Mouse (Mus musculus) G1E (cell line): ENCODE measurements at regions not wholly inside any gene's neighbourhood (a gene's known extent, or its start where the extent isn't known, plus 50 kb on each side); places are given as distances from the start of the nearest gene placed in this dataset.

Source experiments
- ATAC-seq: 2 replicates; pipeline ENCODE4 v1.8.0; 2016; ENCODE audit warnings: mild to moderate bottlenecking; ENCODE audit not compliant: insufficient number of reproducible peaks, poor library complexity, low FRiP score, severe bottlenecking; ENCODE audit errors: extremely low read depth
- DNase-seq: peaks from one replicate; pipeline ENCODE4 v3.0.0; 2012; ENCODE audit warnings: low spot score
- H3K27me3 ChIP-seq: 2 replicates; pipeline ENCODE4 v1.6.1; 2012; ENCODE audit warnings: mild to moderate bottlenecking, low read length, inconsistent platforms; ENCODE audit not compliant: insufficient read depth
- H3K36me3 ChIP-seq: replicated peaks from 2 replicates; pipeline ENCODE3; 2012; ENCODE audit warnings: mild to moderate bottlenecking, inconsistent platforms
- H3K4me1 ChIP-seq: 2 replicates; pipeline ENCODE4 v1.6.1; 2012; ENCODE audit warnings: low read depth, low read length, inconsistent platforms, mixed read lengths; ENCODE audit not compliant: insufficient read depth
- H3K4me3 ChIP-seq: 2 replicates; pipeline ENCODE4 v1.5.1; 2012; ENCODE audit warnings: low read depth, mild to moderate bottlenecking, inconsistent platforms, low read length, moderate library complexity, mixed read lengths
- H3K9me3 ChIP-seq: replicated peaks from 2 replicates; pipeline ENCODE4 v1.6.1; 2012; ENCODE audit warnings: inconsistent platforms
- CTCF ChIP-seq: IDR thresholded peaks from 2 replicates; pipeline ENCODE4 v1.5.1; 2012; ENCODE audit warnings: low read depth, low read length, inconsistent platforms, mixed read lengths
- GATA1 ChIP-seq: IDR thresholded peaks from 2 replicates; pipeline ENCODE4 v1.6.1; 2012; ENCODE audit warnings: borderline replicate concordance, low read length, inconsistent platforms, mixed read lengths
- GATA2 ChIP-seq: IDR thresholded peaks from 2 replicates; pipeline ENCODE4 v1.6.1; 2012; ENCODE audit warnings: low read depth, low read length, inconsistent platforms, borderline replicate concordance
- POLR2AphosphoS5 ChIP-seq: IDR thresholded peaks from 2 replicates; pipeline ENCODE4 v1.6.1; 2012; ENCODE audit warnings: low read depth, low read length, inconsistent platforms; ENCODE audit not compliant: insufficient replicate concordance
- TAL1 ChIP-seq: conservative IDR thresholded peaks from 2 replicates; pipeline ENCODE4 v1.6.1; 2012; ENCODE audit warnings: low read depth, low read length, inconsistent platforms, mixed read lengths

DNA sequence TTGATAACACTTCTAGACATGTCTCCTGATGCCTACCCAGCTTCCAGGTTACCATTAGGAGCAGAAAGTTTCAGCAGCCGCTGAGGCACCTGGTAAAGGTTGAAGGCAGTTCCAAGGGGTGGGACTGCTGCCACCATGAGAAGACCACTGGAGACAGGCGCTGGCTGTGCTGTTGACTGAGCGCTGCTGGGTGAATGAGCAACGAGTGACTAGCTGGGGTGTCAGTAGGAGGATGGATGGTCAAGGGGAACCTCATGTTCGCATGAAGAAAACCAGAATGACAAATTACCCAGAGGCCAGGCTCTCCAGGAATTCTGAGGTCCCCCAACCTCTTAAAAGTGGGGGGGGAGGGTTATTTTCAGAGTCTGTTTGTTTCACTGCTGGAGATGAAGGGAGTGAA lies 433.3 kb downstream of the Ttll7 start:
- Histone ChIP-seq H3K4me1 (no peaks in the 10 kb centered on the region), H3K9me3 (peaks cover 54% of the 10 kb centered on the region), H3K4me3 (no peak overlapping the region), H3K36me3 (no peaks in the 10 kb centered on the region), H3K27me3 (no peaks in the 10 kb centered on the region)
- DNase-seq (no peak), ATAC-seq (no peak)
- TF ChIP-seq CTCF = no peak
- no peak for TF ChIP-seq GATA1
- no peak for TF ChIP-seq POLR2AphosphoS5
- TF ChIP-seq TAL1 = no peak
- TF ChIP-seq GATA2 = no peak

- no peak overlapping the region for H3K4me3 ChIP-seq
- ATAC-seq (no peak), DNase-seq (no peak)
- no peaks in the 10 kb centered on the region for H3K4me1 ChIP-seq
- TF ChIP-seq TAL1 (no peak), GATA2 (no peak), POLR2AphosphoS5 (no peak), CTCF (no peak), GATA1 (no peak)
- no peaks in the 10 kb centered on the region for H3K36me3 ChIP-seq
- no peaks in the 10 kb centered on the region for H3K27me3 ChIP-seq
- peaks cover 55% of the 10 kb centered on the region for H3K9me3 ChIP-seq
Measured at GRCm38 (mm10) chr3:147287503-147287902, 435.3 kb downstream of the Ttll7 start.

DNA sequence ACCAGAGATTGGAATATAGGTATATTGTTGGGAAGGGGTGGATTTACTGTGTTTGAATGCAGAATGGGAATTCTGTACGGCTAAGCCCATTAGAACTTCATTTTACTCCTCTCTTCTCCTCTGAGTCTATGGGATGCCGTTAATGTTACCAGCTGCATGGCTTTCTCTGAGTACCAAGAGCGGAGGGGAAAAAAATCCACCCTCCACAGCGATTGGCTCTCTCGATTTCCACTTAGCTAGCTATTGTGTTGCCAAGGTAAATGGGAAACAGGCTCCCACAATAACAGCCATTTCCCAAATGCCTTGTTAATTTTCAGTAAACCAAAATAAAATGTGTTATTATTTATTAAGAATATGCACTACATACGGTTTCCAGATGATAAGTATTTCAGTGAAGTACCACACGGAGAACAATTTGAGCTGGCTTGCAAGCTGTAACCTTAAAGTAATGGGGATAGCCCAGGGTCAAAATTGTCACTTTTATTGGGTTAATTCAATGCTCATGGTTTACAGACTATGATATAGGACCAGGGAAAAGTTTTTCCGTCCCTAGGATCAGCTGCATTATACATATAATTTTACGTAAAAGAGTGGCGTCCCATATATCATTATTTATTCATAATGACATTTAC lies 439.6 kb downstream of the Ttll7 start:
- no peak overlapping the region for H3K4me3 ChIP-seq
- no peaks in the 10 kb centered on the region for H3K36me3 ChIP-seq
- no peaks in the 10 kb centered on the region for H3K4me1 ChIP-seq
- no peaks in the 10 kb centered on the region for H3K27me3 ChIP-seq
- no peak for ATAC-seq
- no peak for DNase-seq
- peaks cover 57% of the 10 kb centered on the region for H3K9me3 ChIP-seq
- TF ChIP-seq CTCF = no peak
- no peak for TF ChIP-seq TAL1
- TF ChIP-seq GATA2 = no peak
- no peak for TF ChIP-seq GATA1
- no peak for TF ChIP-seq POLR2AphosphoS5

- Histone ChIP-seq H3K4me1 (no peaks in the 10 kb centered on the region), H3K27me3 (no peaks in the 10 kb centered on the region), H3K36me3 (no peaks in the 10 kb centered on the region), H3K4me3 (no peak overlapping the region), H3K9me3 (peaks cover 36% of the 10 kb centered on the region)
- TF ChIP-seq TAL1 (no peak), CTCF (no peak), GATA2 (no peak), GATA1 (no peak), POLR2AphosphoS5 (no peak)
- ATAC-seq (no peak), DNase-seq (no peak)
Measured at GRCm38 (mm10) chr3:147298065-147298464, 445.9 kb downstream of the Ttll7 start.

DNA sequence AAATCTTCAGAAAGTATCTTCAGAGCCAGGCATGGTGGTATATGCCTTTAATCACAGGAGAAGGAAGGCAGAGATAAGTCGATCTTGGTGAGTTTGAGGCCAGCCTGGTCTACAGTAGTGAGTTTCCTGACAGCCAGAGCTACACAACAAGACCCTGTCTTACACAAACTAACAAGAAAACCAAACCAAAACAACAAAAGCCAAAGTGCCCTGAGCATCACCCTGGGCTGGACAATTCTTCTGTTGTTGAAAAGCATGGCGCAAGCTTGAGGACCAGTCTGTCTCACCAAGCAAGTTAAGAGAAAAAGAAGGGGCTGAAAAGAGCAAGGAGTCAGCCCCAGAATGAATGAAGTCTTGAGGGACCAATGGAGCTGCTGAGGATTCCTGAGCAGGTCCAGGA lies 473.4 kb downstream of the Ttll7 start:
- Histone ChIP-seq H3K4me3 (no peak overlapping the region), H3K4me1 (no peaks in the 10 kb centered on the region), H3K27me3 (no peaks in the 10 kb centered on the region), H3K36me3 (no peaks in the 10 kb centered on the region), H3K9me3 (peaks cover 26% of the 10 kb centered on the region)
- ATAC-seq = no peak
- no peak for TF ChIP-seq GATA2
- no peak for TF ChIP-seq GATA1
- no peak for TF ChIP-seq TAL1
- TF ChIP-seq CTCF = no peak
- TF ChIP-seq POLR2AphosphoS5 = no peak
- no peak for DNase-seq

DNA sequence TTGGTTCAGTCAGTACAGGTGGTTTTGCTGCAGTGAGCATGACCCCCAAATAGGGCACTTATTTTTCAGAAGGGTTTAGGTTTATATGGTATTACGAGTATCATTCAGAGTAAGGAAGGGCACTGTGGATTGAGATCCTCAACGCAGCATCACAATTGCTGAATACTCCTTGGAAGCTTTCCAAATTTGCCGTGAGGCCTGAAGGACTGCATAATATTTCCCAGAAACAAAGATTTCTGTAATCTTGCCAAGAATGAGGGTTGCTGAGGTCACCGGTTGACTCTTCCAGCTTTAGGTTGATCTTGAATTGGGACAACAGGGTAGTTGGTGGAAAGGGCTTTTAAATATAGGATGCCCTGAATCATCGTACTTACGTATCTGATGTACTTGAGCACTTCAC lies 482.1 kb downstream of the Ttll7 start:
- Histone ChIP-seq H3K9me3 (peaks cover 11% of the 10 kb centered on the region), H3K4me1 (no peaks in the 10 kb centered on the region), H3K4me3 (no peak overlapping the region), H3K36me3 (no peaks in the 10 kb centered on the region), H3K27me3 (no peaks in the 10 kb centered on the region)
- ATAC-seq (no peak), DNase-seq (no peak)
- TF ChIP-seq GATA2 = no peak
- no peak for TF ChIP-seq POLR2AphosphoS5
- TF ChIP-seq CTCF = no peak
- no peak for TF ChIP-seq TAL1
- no peak for TF ChIP-seq GATA1

DNA sequence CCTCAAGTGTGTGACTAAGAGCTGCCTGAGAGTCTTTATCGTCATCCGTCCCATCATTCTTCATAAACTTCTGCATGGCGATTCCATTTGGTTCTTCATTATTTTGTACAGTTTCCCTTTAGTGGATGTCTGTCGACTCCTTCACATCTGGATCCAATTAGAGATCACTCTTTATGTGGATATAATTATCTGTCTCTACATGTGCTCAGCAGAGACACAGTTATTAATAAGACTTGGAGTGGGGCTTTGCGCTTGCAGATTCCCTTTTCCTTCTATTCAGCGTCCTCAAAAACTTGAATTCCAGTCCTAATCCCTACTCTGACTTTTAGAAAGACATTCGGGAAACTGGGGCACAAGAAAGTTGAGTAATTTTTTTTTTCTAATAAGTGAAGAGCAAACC lies 483.1 kb downstream of the Ttll7 start:
- no peak overlapping the region for H3K4me3 ChIP-seq
- no peaks in the 10 kb centered on the region for H3K4me1 ChIP-seq
- H3K27me3 ChIP-seq = no peaks in the 10 kb centered on the region
- no peak for ATAC-seq
- peaks cover 8% of the 10 kb centered on the region for H3K9me3 ChIP-seq
- no peaks in the 10 kb centered on the region for H3K36me3 ChIP-seq
- TF ChIP-seq POLR2AphosphoS5 = no peak
- no peak for TF ChIP-seq GATA2
- TF ChIP-seq CTCF = no peak
- no peak for TF ChIP-seq TAL1
- TF ChIP-seq GATA1 = no peak
- no peak for DNase-seq
